Mouse (Mus musculus) midbrain, embryonic 16.5 days (tissue): ENCODE measurements around the gene Sphk2. TPM values are rescaled to one million over a fixed set of nuclear protein-coding genes. Genes with fewer than 3 reads are reported as not detected.

Source experiments
- ATAC-seq: fragments of 200-750 bp; cut with Nextera tagmentation; 2 replicates; pipeline ENCODE4 v1.8.0; 2017; ENCODE audit warnings: moderate TSS enrichment
- H3K27ac ChIP-seq: fragments of 300-500 bp; sonication (generic); 2 replicates; pipeline ENCODE4 v1.5.1; 2014; ENCODE audit warnings: mild to moderate bottlenecking, low read length, mixed read lengths
- H3K27me3 ChIP-seq: fragments of 300-500 bp; sonication (generic); 2 replicates; pipeline ENCODE4 v1.6.1; 2014; ENCODE audit warnings: low read depth, low read length, mixed read lengths; ENCODE audit not compliant: control insufficient read depth, insufficient read depth
- H3K36me3 ChIP-seq: fragments of 300-500 bp; sonication (generic); 2 replicates; pipeline ENCODE4 v1.6.1; 2014; ENCODE audit warnings: mild to moderate bottlenecking, low read length, moderate library complexity, mixed read lengths; ENCODE audit not compliant: control insufficient read depth, insufficient read depth
- H3K4me1 ChIP-seq: fragments of 300-500 bp; sonication (generic); 2 replicates; pipeline ENCODE4 v1.6.1; 2014; ENCODE audit warnings: mild to moderate bottlenecking, low read length, mixed read lengths; ENCODE audit not compliant: control insufficient read depth, insufficient read depth
- H3K4me2 ChIP-seq: fragments of 300-500 bp; sonication (generic); 2 replicates; pipeline ENCODE4 v1.6.1; 2014; ENCODE audit warnings: mild to moderate bottlenecking, low read length, mixed read lengths
- H3K4me3 ChIP-seq: fragments of 300-500 bp; sonication (generic); 2 replicates; pipeline ENCODE4 v1.5.1; 2014; ENCODE audit warnings: low read depth, mild to moderate bottlenecking, low read length, moderate library complexity, mixed read lengths
- H3K9ac ChIP-seq: fragments of 300-500 bp; sonication (generic); 2 replicates; pipeline ENCODE4 v1.6.1; 2014; ENCODE audit warnings: low read depth, low read length, mixed read lengths
- H3K9me3 ChIP-seq: fragments of 300-500 bp; sonication (generic); replicated peaks from 2 replicates; pipeline ENCODE4 v1.6.1; 2014; ENCODE audit warnings: mild to moderate bottlenecking, low read length, mixed read lengths; ENCODE audit not compliant: control insufficient read depth, poor library complexity, severe bottlenecking
- WGBS: fragments of 180-500 bp; shearing (Covaris S2); extraction: QIAGEN DNeasy Blood & Tissue Kit; methylation state at CpG from one replicate; pipeline ENCODE4 v1.1.7; 2014; 5-methylcytosine and 5-hydroxymethylcytosine counted together
- polyA plus RNA-seq: library from polyadenylated mRNA; unstranded; fragments of >200 nt; fragmentation: Nextera tagmentation; extraction: Ambion mirVana; gene quantifications from 2 replicates; pipeline ENCODE4 v1.2.1, GENCODE M21; 2015

The Sphk2 gene
- polyA plus RNA-seq, 1 experiment from 2014 or later = 21.9 TPM

DNA sequence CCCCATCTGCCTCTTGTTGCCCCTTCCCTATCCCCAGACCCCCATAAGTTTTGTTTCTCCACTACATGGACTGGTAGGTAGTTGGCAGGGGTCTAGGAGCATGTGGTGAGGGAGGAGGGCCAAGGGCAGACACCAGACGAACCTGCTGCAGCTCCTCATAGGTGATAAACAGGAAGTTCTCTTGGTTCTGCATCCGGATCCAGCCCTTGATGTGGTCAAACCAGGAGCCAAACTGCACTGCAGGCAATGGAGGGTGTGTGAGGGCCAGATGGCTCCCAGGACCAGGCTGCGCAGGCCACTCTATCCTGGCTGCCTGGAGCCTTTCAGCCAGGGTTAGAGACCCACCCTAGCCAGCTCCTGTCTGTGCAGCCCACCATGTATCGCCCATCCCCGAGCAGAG, 15.7 kb upstream of the Sphk2 start:
- Histone ChIP-seq H3K27me3 (no peaks in the 10 kb centered on the region), H3K36me3 (no peaks in the 10 kb centered on the region), H3K9ac (no peak overlapping the region), H3K4me1 (no peaks in the 10 kb centered on the region), H3K4me3 (no peak overlapping the region), H3K27ac (no peak overlapping the region), H3K4me2 (no peak overlapping the region), H3K9me3 (no peaks in the 10 kb centered on the region)
- no peak for ATAC-seq
- WGBS = 86% methylated on average over 5 of the region's 5 CpGs

DNA sequence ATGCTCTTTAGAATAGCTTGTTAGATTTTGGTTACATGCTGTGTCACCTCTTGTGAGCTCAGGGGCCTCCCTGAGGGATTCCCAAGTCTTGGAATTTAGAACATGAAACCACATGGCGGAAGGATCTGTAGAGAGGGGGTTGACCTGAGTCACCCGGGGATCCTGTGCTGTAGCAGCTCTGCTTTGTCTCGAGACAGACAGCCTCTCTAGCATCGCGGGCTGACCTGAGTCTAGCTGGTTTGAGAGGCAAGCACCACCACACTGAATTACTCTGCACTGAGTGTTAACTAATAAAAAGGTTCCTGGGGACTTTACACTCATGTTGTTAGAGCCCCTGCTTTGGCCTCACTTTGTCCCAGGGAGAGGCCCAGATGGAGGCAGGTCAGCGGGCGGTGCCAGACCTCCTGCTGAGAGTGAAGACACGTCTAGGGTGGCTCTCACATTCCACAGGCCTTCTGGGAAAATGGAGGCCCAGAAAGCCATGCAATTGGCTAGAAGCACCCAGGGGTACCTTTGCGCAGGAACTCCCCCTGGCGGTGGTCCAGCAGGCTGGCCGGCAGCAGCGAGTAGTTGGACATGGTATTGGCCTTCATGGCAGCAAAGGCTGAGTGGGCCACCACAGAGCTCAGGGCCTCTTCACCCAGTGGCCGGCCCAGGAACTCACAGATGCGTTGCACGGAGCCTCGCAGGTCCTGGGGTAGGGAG, 13.1 kb upstream of the Sphk2 start:
- Histone ChIP-seq H3K4me3 (no peak overlapping the region), H3K36me3 (no peaks in the 10 kb centered on the region), H3K27ac (no peak overlapping the region), H3K4me1 (no peaks in the 10 kb centered on the region), H3K9me3 (no peaks in the 10 kb centered on the region), H3K9ac (no peak overlapping the region), H3K4me2 (no peak overlapping the region), H3K27me3 (no peaks in the 10 kb centered on the region)
- 19% methylated on average over 16 of the region's 16 CpGs for WGBS
- no peak for ATAC-seq

DNA sequence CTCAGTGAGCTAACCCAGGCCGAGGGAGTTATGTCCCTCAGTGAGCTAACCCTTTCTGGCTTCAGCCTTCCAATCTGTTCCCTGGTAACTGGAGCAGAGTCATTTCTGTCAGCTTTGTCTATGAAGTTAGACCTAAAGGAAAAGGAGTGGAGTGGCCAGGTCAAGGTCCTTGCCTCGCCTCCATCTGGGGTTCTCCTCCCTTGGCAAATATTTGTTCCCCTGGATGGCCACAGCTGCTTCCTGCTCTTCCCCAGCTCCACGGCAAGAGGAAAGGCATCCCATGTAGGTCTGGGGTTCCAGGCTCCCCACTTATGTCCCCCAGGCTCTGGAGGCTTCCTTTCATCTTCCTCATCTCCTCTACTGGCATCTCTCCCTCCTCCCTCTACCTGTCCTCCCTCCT, 9.8 kb upstream of the Sphk2 start:
- Histone ChIP-seq H3K9me3 (no peaks in the 10 kb centered on the region), H3K9ac (no peak overlapping the region), H3K36me3 (peaks cover 9% of the 10 kb centered on the region; the same call in 1 of the 2 replicates), H3K27ac (no peak overlapping the region), H3K27me3 (no peaks in the 10 kb centered on the region), H3K4me3 (no peak overlapping the region), H3K4me1 (no peaks in the 10 kb centered on the region), H3K4me2 (no peak overlapping the region)
- 95% methylated on average over 3 of the region's 3 CpGs for WGBS
- ATAC-seq = no peak

DNA sequence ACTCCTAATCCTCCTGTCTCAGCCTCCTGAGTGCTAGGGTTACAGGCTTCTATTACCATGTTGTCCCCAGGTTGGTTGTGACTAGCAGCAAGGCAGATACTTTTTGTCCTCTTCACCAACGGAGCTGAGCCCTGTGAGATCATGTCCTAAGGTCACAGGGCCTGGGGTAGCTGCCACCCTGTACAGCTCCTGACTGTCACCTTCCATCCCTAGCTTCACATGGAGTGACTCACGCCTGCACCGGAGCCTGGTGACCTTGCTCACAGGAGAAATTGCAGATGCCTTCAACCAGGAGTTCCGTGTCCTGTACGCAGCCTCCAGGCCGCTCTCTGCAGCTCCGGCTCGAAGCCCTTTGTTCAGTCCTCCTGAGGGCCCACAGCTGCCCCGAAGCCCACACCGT, 8.6 kb upstream of the Sphk2 start:
- Histone ChIP-seq H3K27me3 (no peaks in the 10 kb centered on the region), H3K36me3 (peaks cover 12% of the 10 kb centered on the region; the same call in 1 of the 2 replicates), H3K4me2 (no peak overlapping the region), H3K9me3 (no peaks in the 10 kb centered on the region), H3K4me3 (no peak overlapping the region), H3K4me1 (no peaks in the 10 kb centered on the region), H3K9ac (no peak overlapping the region), H3K27ac (no peak overlapping the region)
- 95% methylated on average over 10 of the region's 10 CpGs for WGBS
- ATAC-seq = no peak

DNA sequence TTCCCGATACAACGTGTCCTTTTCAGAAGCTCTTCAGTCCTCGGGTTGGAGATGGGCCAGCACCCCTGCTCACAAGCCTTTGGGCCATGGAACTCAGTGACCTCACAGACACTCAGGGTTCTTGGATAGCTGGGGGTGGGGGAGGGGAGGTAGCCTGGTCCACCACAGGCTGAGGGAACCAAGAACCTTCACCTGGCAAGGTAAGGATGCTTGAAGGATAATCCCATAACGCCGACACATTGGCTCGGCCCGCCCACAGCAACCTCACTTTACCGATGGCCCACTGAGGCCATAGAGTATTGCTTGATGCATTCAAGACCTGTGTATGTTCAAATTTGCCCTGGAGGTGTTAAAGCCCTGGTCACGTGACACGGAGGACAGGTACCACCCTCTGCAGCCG, 7.9 kb upstream of the Sphk2 start, which contains the start of gene Spaca4:
Spaca4 (minus strand) TSS at position 101 of the 400 bp plus-strand sequence.
- H3K4me3 ChIP-seq = no peak within 1 kb of the TSS
- H3K9ac ChIP-seq = no peak within 1 kb of the TSS
- H3K9me3 ChIP-seq = no peaks in the 10 kb centered on the region
- no peak for ATAC-seq
- no peak within 1 kb of the TSS for H3K4me2 ChIP-seq
- peaks cover 16% of the 10 kb centered on the region for H3K36me3 ChIP-seq
- WGBS = 91% methylated on average over 11 of the region's 11 CpGs
- H3K27ac ChIP-seq = no peak within 1 kb of the TSS
- no peaks in the 10 kb centered on the region for H3K27me3 ChIP-seq
- H3K4me1 ChIP-seq = no peaks in the 10 kb centered on the region

DNA sequence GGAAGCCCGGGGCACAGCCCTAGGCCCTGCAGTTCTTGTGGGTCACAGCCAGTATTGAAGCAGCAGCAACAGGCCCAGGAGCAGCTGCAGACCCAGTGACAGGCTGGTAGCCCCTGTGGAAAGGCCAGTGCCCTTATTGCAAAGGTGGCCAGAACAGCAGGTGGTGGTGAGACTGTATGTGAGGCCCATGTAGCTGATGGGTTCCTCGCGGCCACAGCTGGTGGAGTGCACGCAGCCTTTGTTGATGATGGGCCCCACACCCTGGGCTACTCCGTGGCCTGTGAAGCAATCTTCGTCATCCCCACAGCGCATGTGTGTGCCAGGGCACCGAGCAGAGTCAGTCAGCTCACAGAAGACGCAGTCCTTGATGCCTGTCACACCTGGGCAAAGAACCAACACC, 7.3 kb upstream of the Sphk2 start:
- H3K27ac ChIP-seq = no peak overlapping the region
- no peaks in the 10 kb centered on the region for H3K27me3 ChIP-seq
- H3K36me3 ChIP-seq = peaks cover 18% of the 10 kb centered on the region
- H3K4me2 ChIP-seq = no peak overlapping the region
- WGBS = 96% methylated on average over 9 of the region's 9 CpGs
- H3K4me3 ChIP-seq = no peak overlapping the region
- no peaks in the 10 kb centered on the region for H3K9me3 ChIP-seq
- H3K9ac ChIP-seq = no peak overlapping the region
- ATAC-seq = no peak
- no peaks in the 10 kb centered on the region for H3K4me1 ChIP-seq

DNA sequence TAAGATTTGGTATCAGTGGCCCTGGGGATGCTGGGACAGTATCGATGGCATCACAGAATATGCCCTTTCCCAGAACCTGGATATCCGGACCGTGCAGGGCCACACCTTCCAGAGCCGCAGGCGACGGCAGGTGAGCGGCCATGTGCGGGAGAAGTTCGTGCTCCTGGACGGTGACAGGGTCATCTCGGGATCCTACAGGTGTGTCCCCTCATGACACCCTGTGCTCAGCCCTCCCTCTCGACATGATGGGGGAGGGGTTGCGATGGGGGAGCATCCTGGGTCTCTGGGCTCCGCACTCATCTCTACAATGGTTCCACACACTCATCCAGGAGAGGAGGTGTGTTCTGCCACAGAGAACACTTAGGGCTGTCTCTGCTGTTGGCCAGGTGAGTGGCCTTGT, 6.0 kb upstream of the Sphk2 start:
- no peak for ATAC-seq
- WGBS = 95% methylated on average over 14 of the region's 14 CpGs
- peaks cover 10% of the 10 kb centered on the region for H3K4me1 ChIP-seq
- H3K9ac ChIP-seq = no peak overlapping the region
- H3K27me3 ChIP-seq = no peaks in the 10 kb centered on the region
- H3K27ac ChIP-seq = no peak overlapping the region
- no peak overlapping the region for H3K4me2 ChIP-seq
- no peaks in the 10 kb centered on the region for H3K9me3 ChIP-seq
- H3K36me3 ChIP-seq = peaks cover 26% of the 10 kb centered on the region
- no peak overlapping the region for H3K4me3 ChIP-seq

DNA sequence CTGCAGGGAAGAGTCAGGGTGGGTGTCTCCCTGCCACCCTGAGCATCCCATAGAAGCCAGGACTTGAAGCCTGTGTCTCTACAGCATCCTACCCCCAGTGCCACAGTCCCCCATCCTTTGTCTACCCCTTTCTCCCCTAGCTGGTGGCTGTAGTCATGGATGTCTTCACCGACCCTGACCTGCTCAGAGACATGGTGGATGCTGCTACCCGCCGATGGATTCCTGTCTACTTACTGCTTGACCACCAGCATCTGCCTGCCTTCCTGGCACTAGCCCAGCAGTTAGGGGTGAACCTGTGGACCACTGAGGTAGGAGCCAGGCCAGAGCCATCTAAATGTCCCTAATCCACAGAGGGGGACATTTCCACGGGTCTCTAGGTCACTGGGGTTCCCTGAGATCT, 5.5 kb upstream of the Sphk2 start:
- Histone ChIP-seq H3K9ac (no peak overlapping the region), H3K4me3 (no peak overlapping the region), H3K27ac (no peak overlapping the region), H3K4me1 (peaks cover 14% of the 10 kb centered on the region), H3K27me3 (no peaks in the 10 kb centered on the region), H3K4me2 (no peak overlapping the region), H3K36me3 (peaks cover 26% of the 10 kb centered on the region), H3K9me3 (no peaks in the 10 kb centered on the region)
- no peak for ATAC-seq
- WGBS = 97% methylated on average over 4 of the region's 4 CpGs

DNA sequence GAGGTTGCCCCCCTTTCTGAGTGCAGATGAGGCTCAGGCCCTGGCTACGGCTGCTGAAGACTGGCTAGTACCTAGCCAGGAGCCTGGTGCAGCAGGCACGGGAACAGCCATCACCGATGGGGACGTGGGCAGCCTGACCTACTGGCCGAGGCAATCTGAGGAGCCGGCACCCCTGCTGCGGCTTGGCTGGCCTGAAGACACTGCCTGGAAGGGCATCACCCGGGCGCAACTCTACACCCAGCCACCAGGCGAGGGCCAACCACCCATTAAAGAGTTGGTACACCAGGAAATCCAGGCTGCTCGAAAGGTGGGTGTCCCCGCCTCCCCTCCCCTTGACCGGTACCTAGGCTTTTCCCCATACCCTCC, 4.5 kb upstream of the Sphk2 start:
- WGBS = 83% methylated on average over 13 of the region's 13 CpGs
- Histone ChIP-seq H3K27ac (no peak overlapping the region), H3K4me2 (no peak overlapping the region), H3K9ac (0 out of 2 replicates have a peak overlapping the region, but pooled peaks have one; percentile 20), H3K36me3 (peaks cover 26% of the 10 kb centered on the region), H3K9me3 (no peaks in the 10 kb centered on the region), H3K4me3 (no peak overlapping the region), H3K4me1 (peaks cover 14% of the 10 kb centered on the region), H3K27me3 (no peaks in the 10 kb centered on the region)
- ATAC-seq = no peak
